ENCODE assay signal across 25 mouse cellular contexts in genomic region chr11:100595533-100595932, GRCm38 (mm10). TPM values are rescaled to one million over a fixed set of nuclear protein-coding genes. Genes with fewer than 3 reads are reported as not detected.
DNase-seq lines count a peak whose midpoint lies in the region; ATAC-seq and TF ChIP-seq lines count a peak whose summit lies in the region.
"Had no signal": no experiment of that assay in that cellular context is flagged by ENCODE, and none has a peak within 500 bp of the region (broad histone marks: within the 10 kb centered on the region; RNA-seq: fewer than 3 reads in every experiment).

No protein-coding gene starts in this region.

- ATAC-seq in heart, embryonic 14.5 days (ENCODE audit: insufficient number of reproducible peaks, insufficient read depth, low FRiP score, low read depth): no peak
- ATAC-seq: forebrain, embryonic 14.5 days; forebrain, postnatal 0 days; intestine, postnatal 0 days had no signal

- 38% methylated on average over 4 of the region's 4 CpGs for WGBS in heart, embryonic 14.5 days

- DNase-seq in gastrocnemius, adult 2 months: peak; percentile 61
- DNase-seq in gastrocnemius, postnatal 14 days: no peak
- DNase-seq in heart, adult 9 months (ENCODE audit: low spot score in 2 of 2): no peak
- DNase-seq in MN1 (ENCODE audit: low spot score): peak; percentile 32
- no peak for DNase-seq in urinary bladder, postnatal 4 days (ENCODE audit: low spot score in 2 of 2)
- DNase-seq: adrenal gland, adult 2 months; adrenal gland, postnatal 14 days; B cell, adult 2 months; cerebellum, adult 11 months; cerebellum, adult 9-11 months; forebrain, postnatal 0 days; gastrocnemius, postnatal 25 days; heart, adult 18-20 months; kidney, adult 2 months had no signal

- H3K4me2 ChIP-seq in heart, embryonic 14.5 days (ENCODE audit: low read length): no peak overlapping the region
- H3K4me2 ChIP-seq: embryonic facial prominence, embryonic 12.5 days; embryonic facial prominence, embryonic 15.5 days; hindbrain, embryonic 12.5 days; hindbrain, embryonic 15.5 days had no signal

- H3K36me3 ChIP-seq in heart, embryonic 14.5 days (ENCODE audit: control insufficient read depth, insufficient read depth, low read length): peaks cover 99% of the 10 kb centered on the region

- H3K4me3 ChIP-seq in gastrocnemius, adult 2 months: peak overlapping the region; percentile 19; the same call in 1 of the 2 replicates
- H3K4me3 ChIP-seq in heart, embryonic 14.5 days (ENCODE audit: control insufficient read depth in 1 of 2, insufficient read depth in 1 of 2, low read depth in 1 of 2, low read length in 2 of 2): no peak overlapping the region
- H3K4me3 ChIP-seq: embryonic facial prominence, embryonic 12.5 days; embryonic facial prominence, embryonic 15.5 days; heart, embryonic 10.5 days; hindbrain, embryonic 12.5 days; hindbrain, embryonic 15.5 days had no signal

- peak overlapping the region; percentile 69 for H3K27ac ChIP-seq in gastrocnemius, adult 2 months
- no peak overlapping the region; a peak in 2 of 4 replicates for H3K27ac ChIP-seq in heart, embryonic 14.5 days (replicated peaks in 1 of 2; ENCODE audit: control insufficient read depth in 1 of 2, insufficient read depth in 1 of 2, low read depth in 2 of 2, low read length in 2 of 2)
- H3K27ac ChIP-seq: embryonic facial prominence, embryonic 12.5 days; embryonic facial prominence, embryonic 15.5 days; heart, embryonic 10.5 days; hindbrain, embryonic 12.5 days; hindbrain, embryonic 15.5 days had no signal

- H3K4me1 ChIP-seq in heart, embryonic 14.5 days (ENCODE audit: control insufficient read depth in 2 of 2, insufficient read depth in 2 of 2, low read length in 2 of 2): peaks cover 0 to 12% of the 10 kb centered on the region in 2 experiments; a peak in 3 of 4 replicates
- H3K4me1 ChIP-seq: embryonic facial prominence, embryonic 12.5 days; embryonic facial prominence, embryonic 15.5 days; heart, embryonic 10.5 days; hindbrain, embryonic 12.5 days; hindbrain, embryonic 15.5 days had no signal

- no peaks in the 10 kb centered on the region for H3K27me3 ChIP-seq in heart, embryonic 14.5 days (ENCODE audit: control insufficient read depth, insufficient read depth, low read length)
- H3K27me3 ChIP-seq: CH12.LX; embryonic facial prominence, embryonic 12.5 days; embryonic facial prominence, embryonic 15.5 days; hindbrain, embryonic 12.5 days; hindbrain, embryonic 15.5 days had no signal

- no peaks in the 10 kb centered on the region for H3K9me3 ChIP-seq in heart, embryonic 14.5 days (ENCODE audit: control insufficient read depth, low read length)
- H3K9me3 ChIP-seq: embryonic facial prominence, embryonic 12.5 days; embryonic facial prominence, embryonic 15.5 days; G1E; heart, embryonic 10.5 days; hindbrain, embryonic 12.5 days; hindbrain, embryonic 15.5 days had no signal

- 0 out of 2 replicates have a peak overlapping the region, but pooled peaks have one; percentile 2 for H3K9ac ChIP-seq in heart, embryonic 14.5 days (ENCODE audit: low read length)
- H3K9ac ChIP-seq: embryonic facial prominence, embryonic 12.5 days; embryonic facial prominence, embryonic 15.5 days; forebrain, postnatal 0 days; hindbrain, embryonic 12.5 days; hindbrain, embryonic 15.5 days had no signal

- intact Hi-C loops in gastrocnemius, adult 2 months (cut with DNase I): no loop called here
- intact Hi-C loops in gastrocnemius, postnatal 14 days (cut with DNase I; ENCODE audit: low total_unique reads): no loop called here

- TF ChIP-seq CTCF in gastrocnemius, adult 2 months (IDR thresholded peaks at IDR 0.05): no peak

RNA-seq across cellular contexts. Expression of gene Cnp, which starts 20.8 kb away (rescaled TPM):
- total RNA-seq in gastrocnemius, adult 2 months (2021): 1 to 10 TPM; 3.2 to 4.4 TPM
- total RNA-seq in gastrocnemius, postnatal 14 days (2021): 10 to 100 TPM; 10.7 to 32.2 TPM
- 19.2 and 20.8 TPM in 2 replicates for polyA plus RNA-seq in heart, embryonic 14.5 days (2014; fragmentation: Nextera tagmentation; extraction: Ambion mirVana)

RNA-seq across cellular contexts. Expression of gene Nkiras2, which starts 23.5 kb away (rescaled TPM):
- 10 to 100 TPM; 15.3 to 21.9 TPM for total RNA-seq in gastrocnemius, adult 2 months (2021)
- 10 to 100 TPM; 21.2 to 23.4 TPM for total RNA-seq in gastrocnemius, postnatal 14 days (2021)
- polyA plus RNA-seq in heart, embryonic 14.5 days (2014; fragmentation: Nextera tagmentation; extraction: Ambion mirVana): 76.6 and 81.1 TPM in 2 replicates

RNA-seq across cellular contexts. Expression of gene Dnajc7, which starts 24.4 kb away (rescaled TPM):
- total RNA-seq in gastrocnemius, adult 2 months (2021): 100 to 1,000 TPM; 116 TPM
- 100 to 1,000 TPM; 143 to 179 TPM for total RNA-seq in gastrocnemius, postnatal 14 days (2021)
- polyA plus RNA-seq in heart, embryonic 14.5 days (2014; fragmentation: Nextera tagmentation; extraction: Ambion mirVana): 66.4 and 69.6 TPM in 2 replicates

RNA-seq across cellular contexts. Expression of gene Ttc25, which starts 50.1 kb away (rescaled TPM):
- under 1 TPM; 0.10 to 0.31 TPM for total RNA-seq in gastrocnemius, adult 2 months (2021)
- under 1 TPM; 0.14 to 0.16 TPM for total RNA-seq in gastrocnemius, postnatal 14 days (2021)
- 0.13 and 1.0 TPM in 2 replicates for polyA plus RNA-seq in heart, embryonic 14.5 days (2014; fragmentation: Nextera tagmentation; extraction: Ambion mirVana)
- total RNA-seq: hematopoietic stem cell, adult 5-6 weeks had no signal

Comparison
In these comparisons a context has a peak if more than half of its experiments do, and no peak if none do; other contexts are left out.
1. DNase-seq: peak in gastrocnemius, adult 2 months (single experiment) and MN1 (single experiment); none in gastrocnemius, postnatal 14 days (single experiment), heart, adult 9 months (0 of 2) and urinary bladder, postnatal 4 days (0 of 2).